Mouse (Mus musculus): ENCODE results near the gene Nfat5.

Gene Nfat5

DNA sequence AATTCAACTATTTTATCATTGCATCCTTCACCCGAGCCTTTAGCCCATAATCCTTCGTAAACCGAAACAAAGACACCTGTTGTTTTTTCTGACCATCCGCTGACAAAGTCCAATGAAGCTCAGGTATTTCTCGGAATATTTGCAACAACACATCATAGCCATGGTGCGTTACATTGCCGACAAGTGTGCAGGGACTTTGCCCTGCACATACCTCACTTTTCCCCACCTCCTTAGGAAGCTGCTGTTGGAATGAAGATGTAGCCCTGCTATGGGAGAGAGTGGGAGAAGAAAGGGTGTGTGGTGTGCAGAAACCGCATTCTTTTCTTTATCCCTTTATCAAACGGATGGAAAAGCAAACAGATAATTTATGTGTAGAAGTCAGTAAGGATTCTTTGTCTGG, 6.6 kb upstream of the Nfat5 start:
- in situ Hi-C loops (cut with MboI; ENCODE audit: low pct_unique_long_range_greater_than_20kb in 1 of 2, low sequenced_read_pairs in 2 of 2, unreplicated experiment in 1 of 2): no loop called here

DNA sequence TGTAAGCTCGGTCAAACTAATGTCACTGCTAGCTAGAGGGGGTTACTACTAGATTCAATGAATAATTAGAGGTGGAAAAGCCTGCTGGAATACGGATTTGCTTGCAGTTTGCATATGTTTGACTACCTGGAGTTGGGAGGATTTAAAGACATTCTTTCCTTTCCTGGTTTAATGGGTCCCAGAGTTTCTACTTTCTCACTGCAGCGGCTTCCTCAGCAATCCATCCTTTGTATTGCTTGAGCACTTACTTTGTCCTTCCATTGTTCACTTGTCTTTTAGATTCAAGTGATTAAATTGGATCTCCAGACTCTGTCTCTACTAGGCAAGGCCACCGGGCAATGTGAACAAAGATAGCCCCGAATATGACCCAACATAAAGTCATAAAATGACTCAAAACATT, 5.7 kb upstream of the Nfat5 start:
- in situ Hi-C loops (cut with MboI; ENCODE audit: low pct_unique_long_range_greater_than_20kb in 1 of 2, low sequenced_read_pairs in 2 of 2, unreplicated experiment in 1 of 2): no loop called here

DNA sequence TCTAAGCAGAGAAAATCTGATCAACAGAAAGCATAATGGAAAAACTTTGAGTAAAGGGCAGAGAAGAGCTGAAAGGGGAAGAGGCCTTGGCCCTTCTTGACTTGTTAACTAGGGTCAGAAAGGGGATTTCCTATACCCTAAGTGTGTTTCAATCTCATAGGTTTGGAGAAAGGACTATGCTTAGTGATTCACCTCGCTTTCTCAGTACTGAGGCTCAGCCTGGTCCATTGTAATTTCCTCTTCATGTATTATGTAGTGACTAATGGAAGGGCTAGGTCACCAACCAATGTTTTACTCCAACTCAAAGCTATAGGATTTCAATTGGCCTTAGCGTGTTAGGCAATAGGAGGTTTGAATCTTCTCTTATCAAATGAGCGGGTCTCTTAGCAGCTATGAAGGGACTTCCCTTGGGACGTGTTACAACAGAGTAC, 2.1 kb upstream of the Nfat5 start:
- in situ Hi-C loops (cut with MboI; ENCODE audit: low pct_unique_long_range_greater_than_20kb in 1 of 2, low sequenced_read_pairs in 2 of 2, unreplicated experiment in 1 of 2): no loop called here

DNA sequence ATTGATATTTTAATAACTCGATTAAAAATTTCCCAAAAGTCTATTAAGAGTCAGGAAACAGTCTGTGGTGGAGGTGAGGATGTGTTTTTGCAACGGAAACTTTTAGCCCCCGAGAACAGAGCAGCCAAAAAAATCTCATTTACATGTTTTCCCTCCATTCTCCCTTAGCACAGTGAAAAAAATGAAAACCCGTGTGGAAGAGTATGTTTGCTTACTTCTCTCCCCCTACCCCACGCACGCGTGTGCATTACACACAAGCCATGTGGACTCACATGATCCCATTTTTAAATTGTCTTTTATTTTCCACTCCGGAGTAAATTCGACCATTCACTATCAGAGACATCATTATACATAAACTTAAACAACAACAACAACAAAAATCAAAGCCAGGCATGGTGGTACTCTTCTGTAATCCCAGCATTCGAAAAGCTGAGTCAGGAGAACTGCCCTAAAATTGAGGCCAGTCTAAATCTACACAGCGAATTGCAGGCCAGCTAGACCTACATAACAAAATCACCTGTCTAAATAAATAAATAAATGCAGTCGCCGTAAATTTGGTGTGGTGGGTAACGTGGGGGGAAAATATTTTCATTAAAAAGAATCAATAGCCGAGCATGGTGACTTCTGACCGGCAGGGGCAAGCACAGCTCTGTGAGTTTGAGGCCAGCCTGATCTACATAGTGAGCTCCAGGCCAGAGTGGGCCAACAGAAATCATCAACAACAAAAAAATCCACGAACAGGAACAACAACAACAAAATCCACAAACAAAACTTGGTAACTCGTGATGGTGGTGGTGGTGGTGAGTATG, 947 bp upstream of the Nfat5 start:
- in situ Hi-C loops (cut with MboI; ENCODE audit: low pct_unique_long_range_greater_than_20kb in 1 of 2, low sequenced_read_pairs in 2 of 2, unreplicated experiment in 1 of 2): no loop called here

DNA sequence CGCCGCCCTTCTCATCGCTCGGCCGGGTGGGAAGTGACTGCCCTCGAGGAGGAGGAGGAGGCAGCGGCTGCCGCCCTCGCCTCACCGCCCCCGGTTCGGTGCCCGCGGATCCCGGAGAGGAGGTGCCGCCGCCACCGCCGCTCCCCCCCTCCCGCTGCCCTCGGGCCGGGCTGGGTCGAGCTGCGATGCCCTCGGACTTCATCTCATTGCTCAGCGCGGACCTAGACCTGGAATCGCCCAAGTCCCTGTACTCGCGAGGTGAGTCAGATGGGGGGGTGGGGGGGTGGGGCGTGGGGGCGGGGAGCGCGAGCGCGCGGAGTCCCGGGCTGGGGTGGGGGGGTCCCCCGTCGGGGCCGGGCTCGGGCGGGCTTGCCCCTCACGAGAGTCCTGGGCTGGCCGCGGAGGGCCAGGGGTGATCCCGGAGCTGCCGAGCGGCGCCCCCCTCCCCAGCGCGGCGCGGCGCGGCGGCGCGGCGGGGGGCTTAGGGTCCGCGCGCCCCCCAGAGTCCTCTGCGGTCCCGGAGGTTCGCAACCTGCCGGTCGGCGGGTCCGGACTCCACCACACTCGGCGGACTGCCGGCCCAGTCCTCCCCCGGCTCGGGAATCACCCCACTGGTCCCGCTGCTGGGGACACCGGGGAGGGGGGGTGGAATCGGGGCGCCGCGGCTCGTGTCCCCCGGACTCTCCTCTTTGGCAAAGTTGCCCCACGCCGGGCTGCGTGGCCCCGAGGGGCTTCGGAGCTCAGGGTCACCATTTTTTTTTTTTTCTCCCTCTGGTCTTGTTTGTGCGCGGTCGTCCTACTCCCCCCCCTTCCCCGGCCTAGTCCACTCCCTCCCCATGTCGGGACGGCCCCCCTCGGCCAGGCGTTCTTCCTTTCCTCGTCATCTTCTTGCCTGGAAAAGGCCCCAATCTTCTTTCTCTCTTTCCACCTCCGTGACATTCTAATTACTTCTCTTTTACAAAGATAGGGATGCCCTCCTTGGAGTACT, 665 bp downstream of the Nfat5 start:
- in situ Hi-C loops (cut with MboI; ENCODE audit: low pct_unique_long_range_greater_than_20kb in 1 of 2, low sequenced_read_pairs in 2 of 2, unreplicated experiment in 1 of 2): no loop called here

DNA sequence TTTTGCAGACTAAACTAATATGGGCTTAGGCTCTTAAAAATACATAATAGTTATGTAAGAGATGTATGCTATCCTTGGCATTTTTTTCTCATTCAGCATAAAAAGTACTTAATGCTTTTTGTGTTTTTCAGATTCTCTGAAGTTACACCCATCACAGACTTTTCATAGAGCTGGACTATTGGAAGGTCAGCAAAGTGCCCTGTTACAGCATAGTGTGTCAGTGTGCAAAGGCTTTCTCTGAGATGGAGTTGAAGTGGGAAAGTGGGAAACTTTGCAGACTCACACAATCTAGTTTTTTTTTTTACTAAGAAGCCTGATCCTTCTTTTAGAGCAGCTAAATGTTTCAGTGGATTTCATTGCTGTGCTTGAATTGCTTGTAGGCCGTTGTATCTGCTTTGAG, 2.2 kb downstream of the Nfat5 start:
- in situ Hi-C loops (cut with MboI; ENCODE audit: low pct_unique_long_range_greater_than_20kb in 1 of 2, low sequenced_read_pairs in 2 of 2, unreplicated experiment in 1 of 2): no loop called here

DNA sequence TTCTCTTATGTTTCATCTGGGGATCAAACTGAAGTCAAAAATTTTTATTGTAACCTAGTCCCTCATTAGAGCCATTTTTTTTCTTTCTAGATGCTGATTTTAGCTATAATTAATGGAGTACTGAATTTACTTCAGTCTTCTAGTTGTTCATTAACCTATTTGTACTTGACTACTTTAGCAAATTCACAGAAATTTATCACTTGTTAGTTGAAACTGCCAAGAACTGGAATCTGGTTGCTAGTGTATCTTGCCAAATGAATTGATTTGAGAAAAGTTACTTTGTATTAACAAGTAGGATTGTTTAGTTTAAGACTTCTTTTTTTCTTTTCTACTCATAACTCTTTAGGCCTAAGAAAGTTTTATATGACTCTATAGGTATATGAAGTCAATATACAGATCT, 18.6 kb downstream of the Nfat5 start:
- in situ Hi-C loops (cut with MboI; ENCODE audit: low pct_unique_long_range_greater_than_20kb in 1 of 2, low sequenced_read_pairs in 2 of 2, unreplicated experiment in 1 of 2): no loop called here

DNA sequence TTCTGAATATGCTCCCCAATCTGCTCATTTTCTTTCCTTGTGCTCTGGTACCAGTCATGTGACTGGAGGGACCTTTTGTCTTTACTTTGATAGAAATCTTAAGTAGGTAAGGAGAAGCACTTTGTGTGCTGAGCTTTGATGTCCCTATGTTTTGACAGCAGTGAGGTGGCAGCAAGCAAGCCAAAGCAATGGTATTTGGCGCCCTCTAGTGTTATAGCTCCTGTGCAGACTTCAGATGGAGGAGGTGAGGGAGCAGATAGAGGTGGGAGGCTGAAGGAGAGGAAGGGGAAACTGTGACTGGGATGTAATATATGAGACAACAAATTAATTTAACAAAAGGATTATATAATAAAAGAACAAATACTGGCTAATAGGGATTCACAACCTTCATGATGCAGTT, 30.9 kb downstream of the Nfat5 start:
- in situ Hi-C loops (cut with MboI; ENCODE audit: low pct_unique_long_range_greater_than_20kb in 1 of 2, low sequenced_read_pairs in 2 of 2, unreplicated experiment in 1 of 2): loop anchor here (10.0 kb wide), 2 partner anchors 119 to 209 kb away; no protein-coding TSS in a partner anchor

DNA sequence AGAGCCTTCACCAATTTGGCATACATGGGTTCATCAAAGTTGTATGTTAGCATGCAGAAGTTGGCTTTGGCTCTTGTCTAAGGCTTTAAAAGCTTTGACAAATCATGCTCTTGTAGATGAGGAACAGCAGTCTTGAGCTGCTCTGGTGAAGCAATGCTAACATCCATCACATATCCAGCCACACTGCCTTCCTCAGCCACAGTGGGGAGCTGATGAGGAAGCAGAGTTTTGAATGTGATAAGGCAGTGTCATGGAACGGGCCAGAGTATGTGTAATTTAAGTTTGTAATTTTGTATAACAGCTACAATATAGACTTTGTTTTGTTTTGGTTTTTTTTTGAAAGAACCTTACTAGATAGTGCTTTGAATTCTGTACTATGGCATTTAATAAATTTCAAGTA, 36.3 kb downstream of the Nfat5 start:
- in situ Hi-C loops (cut with MboI; ENCODE audit: low pct_unique_long_range_greater_than_20kb in 1 of 2, low sequenced_read_pairs in 2 of 2, unreplicated experiment in 1 of 2): loop anchor here (10.0 kb wide), 2 partner anchors 125 to 215 kb away; no protein-coding TSS in a partner anchor

DNA sequence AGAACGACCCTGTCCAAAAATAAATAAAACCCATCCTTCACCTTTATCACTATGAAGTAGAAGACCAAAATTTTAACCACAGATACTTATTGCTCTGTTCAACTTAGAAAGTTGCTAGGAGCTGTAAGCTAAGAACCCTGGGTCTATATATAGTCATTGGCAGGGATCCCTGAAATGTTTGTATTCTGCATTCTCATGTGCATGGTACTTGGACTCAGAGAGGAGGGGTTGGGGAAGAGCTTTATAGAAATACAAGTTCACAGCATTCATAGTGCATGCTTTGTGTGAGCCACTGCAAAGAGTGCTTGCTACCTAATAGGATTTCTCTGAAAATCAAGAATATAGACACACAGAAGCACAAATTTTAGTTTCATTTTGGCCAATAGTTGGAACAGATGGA, 43.2 kb downstream of the Nfat5 start:
- in situ Hi-C loops (cut with MboI; ENCODE audit: low pct_unique_long_range_greater_than_20kb in 1 of 2, low sequenced_read_pairs in 2 of 2, unreplicated experiment in 1 of 2): no loop called here

DNA sequence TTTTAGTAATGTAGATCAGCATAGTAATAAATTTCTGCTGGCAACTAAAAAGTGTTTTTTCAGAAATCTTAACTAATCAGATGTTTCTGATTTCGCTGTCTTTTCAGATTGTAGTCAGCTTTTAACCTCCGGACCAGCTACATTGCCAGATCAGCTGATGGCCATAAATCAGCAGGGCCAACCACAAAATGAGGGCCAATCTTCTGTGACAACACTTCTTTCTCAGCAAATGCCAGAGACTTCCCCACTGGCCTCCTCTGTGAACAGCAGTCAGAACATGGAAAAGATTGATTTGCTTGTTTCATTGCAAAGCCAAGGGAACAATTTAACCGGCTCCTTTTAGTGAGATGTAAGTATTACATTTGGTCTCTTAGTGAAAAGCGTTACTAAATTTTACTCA, 77.0 kb downstream of the Nfat5 start:
- in situ Hi-C loops (cut with MboI; ENCODE audit: low pct_unique_long_range_greater_than_20kb in 1 of 2, low sequenced_read_pairs in 2 of 2, unreplicated experiment in 1 of 2): no loop called here

DNA sequence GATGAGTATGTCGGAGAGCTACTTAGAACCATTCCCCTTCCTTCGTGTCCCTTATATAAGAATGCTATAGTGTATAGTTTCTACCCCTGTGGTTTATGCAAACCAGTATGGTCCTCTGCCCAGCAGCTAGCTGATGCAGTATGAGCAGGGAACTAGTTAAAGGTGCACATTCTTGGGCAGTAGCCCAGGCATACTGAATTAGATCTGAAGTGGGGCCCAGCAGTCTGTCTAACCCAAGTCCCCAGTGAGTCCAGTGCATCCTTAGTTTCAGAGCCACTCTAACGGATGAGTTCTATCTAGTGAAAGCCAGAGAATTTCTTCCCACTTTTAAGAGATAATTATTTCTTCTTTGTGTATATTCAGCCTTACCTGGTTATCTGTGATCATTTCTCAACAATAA, 84.1 kb downstream of the Nfat5 start:
- in situ Hi-C loops (cut with MboI; ENCODE audit: low pct_unique_long_range_greater_than_20kb in 1 of 2, low sequenced_read_pairs in 2 of 2, unreplicated experiment in 1 of 2): no loop called here

DNA sequence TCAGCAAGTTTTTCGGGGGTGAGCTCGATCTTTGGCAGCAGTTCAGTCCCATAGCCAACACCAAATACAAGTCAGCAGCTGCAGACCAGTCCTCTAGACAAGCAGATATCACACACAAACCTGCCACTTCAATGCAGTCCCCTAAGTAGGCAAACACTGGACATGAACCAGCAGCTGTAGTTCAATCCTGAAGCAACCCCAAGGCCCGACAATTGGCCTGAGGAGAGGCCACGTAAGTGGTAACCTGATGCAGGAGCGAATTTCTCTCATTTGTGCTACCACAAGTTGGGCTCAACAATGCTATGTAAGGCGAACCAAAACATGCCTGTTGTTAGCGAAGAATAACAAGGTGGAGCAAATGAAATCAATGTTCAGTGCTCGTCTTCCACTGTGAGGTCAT, 87.5 kb downstream of the Nfat5 start:
- in situ Hi-C loops (cut with MboI; ENCODE audit: low pct_unique_long_range_greater_than_20kb in 1 of 2, low sequenced_read_pairs in 2 of 2, unreplicated experiment in 1 of 2): no loop called here

DNA sequence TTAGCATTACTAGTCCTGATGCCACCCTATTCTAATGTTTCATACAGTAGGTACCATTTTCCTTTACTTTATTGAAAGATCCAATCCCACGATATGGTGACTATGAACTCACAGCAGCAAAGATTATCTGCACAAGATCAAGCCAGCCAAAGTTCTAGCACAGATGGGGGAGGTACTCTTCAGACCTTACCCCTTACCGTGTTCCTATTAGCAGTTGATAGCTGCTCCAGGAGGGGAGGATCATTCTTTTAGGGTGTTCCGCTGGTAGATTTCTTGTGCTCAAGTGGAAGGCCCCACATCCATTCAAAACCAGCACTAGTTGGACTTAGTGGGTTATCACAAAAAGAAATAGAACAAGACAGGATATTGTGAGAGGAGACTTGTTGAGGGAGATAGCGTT, 88.4 kb downstream of the Nfat5 start:
- in situ Hi-C loops (cut with MboI; ENCODE audit: low pct_unique_long_range_greater_than_20kb in 1 of 2, low sequenced_read_pairs in 2 of 2, unreplicated experiment in 1 of 2): no loop called here

DNA sequence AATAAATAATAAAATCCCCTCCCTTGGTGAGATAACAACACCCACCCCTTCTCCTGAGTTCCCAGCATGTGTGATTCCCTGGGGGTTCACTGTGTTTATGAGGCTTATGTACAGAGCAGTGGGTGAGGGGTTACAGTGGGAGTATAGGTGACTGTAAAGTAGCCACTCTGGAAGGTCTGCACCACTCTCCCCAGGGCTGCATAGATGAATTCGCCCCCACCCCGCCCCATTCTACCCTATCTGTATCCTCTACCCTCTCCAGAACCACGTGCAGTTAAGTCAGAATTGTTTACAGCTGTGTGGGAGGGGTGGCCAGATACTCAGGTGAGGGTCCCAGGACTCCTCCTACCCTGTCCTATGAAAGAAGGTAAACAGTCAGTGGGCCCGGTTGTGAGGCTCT, 89.6 kb downstream of the Nfat5 start:
- in situ Hi-C loops (cut with MboI; ENCODE audit: low pct_unique_long_range_greater_than_20kb in 1 of 2, low sequenced_read_pairs in 2 of 2, unreplicated experiment in 1 of 2): no loop called here

DNA sequence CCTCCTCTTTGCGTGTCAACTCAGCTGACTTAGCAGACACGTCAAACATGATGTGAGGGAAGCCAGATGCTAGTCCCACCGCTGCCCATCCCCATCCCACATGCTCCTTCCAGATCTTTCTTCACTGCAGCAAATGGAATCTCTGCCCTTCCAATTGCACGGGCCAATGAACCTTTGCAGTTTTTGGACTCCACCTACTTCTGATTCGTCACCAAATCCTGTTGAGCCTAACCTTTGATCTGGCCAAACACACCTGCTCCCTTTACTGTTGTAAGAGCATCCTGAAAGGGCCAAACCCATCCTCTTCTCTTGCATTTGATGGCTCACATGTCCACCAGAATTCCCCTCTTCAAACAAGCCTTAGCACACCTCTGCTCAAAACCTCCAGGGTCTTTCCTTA, 91.4 kb downstream of the Nfat5 start:
- in situ Hi-C loops (cut with MboI; ENCODE audit: low pct_unique_long_range_greater_than_20kb in 1 of 2, low sequenced_read_pairs in 2 of 2, unreplicated experiment in 1 of 2): loop anchor here in 1 of 2 experiments (5.0 kb wide), 1 partner anchor 48 kb away; no protein-coding TSS in a partner anchor

DNA sequence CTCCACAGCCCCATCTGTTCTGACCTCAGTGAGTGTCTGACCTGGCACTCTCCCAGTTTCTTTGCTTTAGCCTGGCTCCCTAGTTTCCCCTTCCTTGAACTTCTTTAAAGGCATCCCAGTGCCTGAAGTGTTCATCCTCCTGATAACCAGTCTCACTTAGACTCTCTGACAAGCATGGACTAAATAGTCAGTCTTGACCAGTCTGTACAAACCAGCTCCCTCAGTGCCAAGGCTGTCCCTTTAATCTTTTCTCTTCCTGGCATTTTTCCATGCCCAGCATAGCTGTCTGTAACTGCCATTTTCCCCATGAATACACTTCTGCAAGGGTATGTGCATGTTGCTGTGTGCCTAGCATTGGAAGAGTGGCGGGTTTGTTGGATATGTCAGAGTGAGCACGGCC, 91.8 kb downstream of the Nfat5 start:
- in situ Hi-C loops (cut with MboI; ENCODE audit: low pct_unique_long_range_greater_than_20kb in 1 of 2, low sequenced_read_pairs in 2 of 2, unreplicated experiment in 1 of 2): loop anchor here in 1 of 2 experiments (5.0 kb wide), 1 partner anchor 47 kb away; no protein-coding TSS in a partner anchor

DNA sequence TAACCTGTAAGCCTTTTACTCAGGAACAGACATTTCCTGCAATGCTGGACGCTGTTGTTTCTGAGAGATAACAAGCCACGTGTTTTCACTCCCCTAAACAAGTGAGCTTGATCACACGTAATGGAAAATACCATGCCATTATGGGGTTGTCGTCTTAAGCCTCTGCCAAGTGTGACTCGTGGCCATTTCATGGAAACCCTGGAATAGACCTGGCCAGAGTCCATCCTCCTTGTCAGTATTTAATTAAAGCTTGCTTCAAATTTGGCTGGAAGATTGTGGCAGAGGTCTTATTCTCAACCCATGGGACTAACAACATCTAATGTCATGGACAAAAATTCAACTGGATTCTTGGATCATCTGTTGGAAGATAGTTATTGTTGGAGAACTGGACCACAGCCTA, 92.9 kb downstream of the Nfat5 start:
- in situ Hi-C loops (cut with MboI; ENCODE audit: low pct_unique_long_range_greater_than_20kb in 1 of 2, low sequenced_read_pairs in 2 of 2, unreplicated experiment in 1 of 2): loop anchor here in 1 of 2 experiments (5.0 kb wide), 1 partner anchor 46 kb away; no protein-coding TSS in a partner anchor

DNA sequence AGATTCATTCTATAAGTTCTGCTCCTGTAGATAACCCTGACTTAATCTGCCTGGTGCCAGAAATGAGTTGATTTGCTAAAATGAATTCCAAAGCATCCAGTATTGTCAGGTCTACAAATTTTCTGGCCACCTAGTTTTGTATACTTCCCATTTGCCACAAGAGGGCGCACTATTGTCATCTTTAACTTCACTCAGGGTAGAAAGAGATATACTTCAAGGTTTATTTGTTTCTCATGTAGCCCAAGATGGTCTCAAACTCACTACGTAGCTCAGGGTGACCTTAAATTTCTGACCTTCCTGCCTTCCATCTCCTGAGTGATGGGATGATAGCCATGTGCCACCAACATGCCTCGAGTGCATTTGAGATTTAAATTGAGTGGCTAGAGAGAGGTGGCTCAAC, 93.4 kb downstream of the Nfat5 start:
- in situ Hi-C loops (cut with MboI; ENCODE audit: low pct_unique_long_range_greater_than_20kb in 1 of 2, low sequenced_read_pairs in 2 of 2, unreplicated experiment in 1 of 2): loop anchor here in 1 of 2 experiments (5.0 kb wide), 1 partner anchor 46 kb away; no protein-coding TSS in a partner anchor

Data from mouse embryonic stem cell (cell line).